Mouse (Mus musculus) C2C12 (cell line): Measurements from ENCODE around the gene Lrmda.

Experiments used
- CEBPB ChIP-seq: IDR thresholded peaks from one replicate; pipeline ENCODE4 v1.6.1; 2011; ENCODE audit warnings: low read depth, mild to moderate bottlenecking, control low read depth, moderate library complexity
- CTCF ChIP-seq: IDR thresholded peaks from one replicate; pipeline ENCODE4 v1.5.1; 2011; ENCODE audit not compliant: control insufficient read depth, insufficient read depth, insufficient read length
- MAX ChIP-seq: IDR thresholded peaks from one replicate; pipeline ENCODE4 v1.6.1; 2011; ENCODE audit warnings: mild to moderate bottlenecking, control low read depth
- MYOD1 ChIP-seq: IDR thresholded peaks from one replicate; pipeline ENCODE4 v1.6.1; 2011; ENCODE audit warnings: low read depth; ENCODE audit not compliant: control insufficient read depth, insufficient read length
- MYOG ChIP-seq: IDR thresholded peaks from one replicate; pipeline ENCODE4 v1.6.1; 2011; ENCODE audit not compliant: control insufficient read depth, insufficient read length; ENCODE audit errors: extremely low read depth
- USF1 ChIP-seq: IDR thresholded peaks from one replicate; pipeline ENCODE4 v1.6.1; 2011; ENCODE audit warnings: low read depth, mild to moderate bottlenecking, control low read depth, moderate library complexity

- TF ChIP-seq CTCF (no peak), MYOD1 (no peak), USF1 (no peak), MYOG (no peak), MAX (no peak), CEBPB (no peak)
Measured at GRCm38 (mm10) chr14:22707958-22708701, 688.6 kb downstream of the Lrmda start.
